Mouse (Mus musculus): ENCODE data around the gene Urb1. TPM values are rescaled to one million over a fixed set of nuclear protein-coding genes. Genes with fewer than 3 reads are reported as not detected.

Urb1 gene
- polyA plus RNA-seq, 1 experiment from 2014 or later, result 9.9 TPM

GRCm38 (mm10) chr16:90774646-90775045 is 35.6 kb downstream of the Urb1 start:
- 89% methylated on average over 6 of the region's 6 CpGs for WGBS
- Histone ChIP-seq H3K4me2 (replicated peaks; ENCODE audit: low read depth, low read length) (no peak overlapping the region), H3K9ac (replicated peaks; ENCODE audit: low read depth, low read length) (no peak overlapping the region), H3K4me3 (ENCODE audit: low read depth, low read length) (no peak overlapping the region), H3K27ac (ENCODE audit: low read length) (no peak overlapping the region), H3K9me3 (ENCODE audit: control insufficient read depth, low read depth, low read length) (no peaks in the 10 kb centered on the region), H3K36me3 (ENCODE audit: control insufficient read depth, insufficient read depth, low read length) (peaks cover 44% of the 10 kb centered on the region), H3K4me1 (ENCODE audit: control insufficient read depth, insufficient read depth, low read length) (peaks cover 2% of the 10 kb centered on the region; the same call in 1 of the 2 replicates), H3K27me3 (ENCODE audit: control insufficient read depth, insufficient read depth, low read length) (no peaks in the 10 kb centered on the region)
- ATAC-seq (ENCODE audit: insufficient number of reproducible peaks, insufficient read depth, low FRiP score, low read depth), result no peak

DNA sequence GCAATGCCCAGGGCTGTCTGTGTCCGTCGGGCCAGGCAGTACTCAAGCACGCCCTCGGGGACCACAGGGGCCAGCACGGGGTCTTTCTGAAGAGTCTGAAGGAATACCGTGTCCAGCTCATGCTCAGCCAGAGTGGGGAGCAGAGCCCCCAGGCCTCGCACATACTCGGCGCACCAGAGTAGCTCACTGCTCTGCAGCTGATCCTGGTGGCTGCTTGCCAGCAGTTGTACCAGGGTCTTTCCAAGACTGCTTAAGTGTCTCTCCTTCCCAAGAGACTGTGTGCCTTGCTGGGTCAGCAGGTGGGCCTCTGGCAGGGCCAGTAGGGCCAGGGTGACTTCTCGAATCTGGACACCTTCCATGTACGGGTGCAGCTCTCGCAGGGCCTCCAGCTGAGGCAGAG is 36.0 kb downstream of the Urb1 start:
- Histone ChIP-seq H3K9me3 (ENCODE audit: control insufficient read depth, low read depth, low read length) (no peaks in the 10 kb centered on the region), H3K4me2 (replicated peaks; ENCODE audit: low read depth, low read length) (no peak overlapping the region), H3K4me1 (ENCODE audit: control insufficient read depth, insufficient read depth, low read length) (no peaks in the 10 kb centered on the region), H3K27ac (ENCODE audit: low read length) (no peak overlapping the region), H3K27me3 (ENCODE audit: control insufficient read depth, insufficient read depth, low read length) (no peaks in the 10 kb centered on the region), H3K9ac (replicated peaks; ENCODE audit: low read depth, low read length) (no peak overlapping the region), H3K36me3 (ENCODE audit: control insufficient read depth, insufficient read depth, low read length) (peaks cover 45% of the 10 kb centered on the region), H3K4me3 (ENCODE audit: low read depth, low read length) (no peak overlapping the region)
- ATAC-seq (ENCODE audit: insufficient number of reproducible peaks, insufficient read depth, low FRiP score, low read depth), result no peak
- 95% methylated on average over 12 of the region's 12 CpGs for WGBS

DNA sequence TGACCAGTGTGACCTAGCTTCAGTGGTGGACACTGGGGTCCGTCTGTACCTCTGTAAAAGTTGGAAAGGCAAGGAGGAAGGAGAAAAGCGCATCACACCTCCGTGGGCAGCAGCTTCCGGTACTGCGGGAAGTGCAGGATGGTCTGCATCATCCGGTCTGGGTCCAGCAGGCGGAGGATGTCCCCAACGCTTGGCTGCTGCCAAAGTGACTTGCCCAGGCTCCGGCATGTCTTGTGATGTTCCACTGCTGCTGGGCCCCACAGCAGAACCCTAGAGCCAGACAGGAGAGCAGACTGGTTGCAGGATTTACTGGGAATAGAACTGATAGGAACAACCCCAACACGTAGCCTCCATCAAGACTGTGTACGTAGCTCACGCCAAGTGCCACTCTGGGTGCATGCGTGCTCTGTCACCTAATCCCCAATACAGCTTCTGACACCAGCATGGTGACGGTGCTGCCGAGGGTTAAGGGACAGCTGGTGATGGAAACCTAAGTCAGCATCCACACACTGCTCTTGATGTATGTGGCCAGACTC is 43.2 kb downstream of the Urb1 start:
- Histone ChIP-seq H3K27me3 (ENCODE audit: control insufficient read depth, insufficient read depth, low read length) (no peaks in the 10 kb centered on the region), H3K9ac (replicated peaks; ENCODE audit: low read depth, low read length) (no peak overlapping the region), H3K9me3 (ENCODE audit: control insufficient read depth, low read depth, low read length) (no peaks in the 10 kb centered on the region), H3K4me1 (ENCODE audit: control insufficient read depth, insufficient read depth, low read length) (no peaks in the 10 kb centered on the region), H3K4me3 (ENCODE audit: low read depth, low read length) (no peak overlapping the region), H3K4me2 (replicated peaks; ENCODE audit: low read depth, low read length) (no peak overlapping the region), H3K27ac (ENCODE audit: low read length) (no peak overlapping the region), H3K36me3 (ENCODE audit: control insufficient read depth, insufficient read depth, low read length) (peaks cover 37% of the 10 kb centered on the region)
- no peak for ATAC-seq (ENCODE audit: insufficient number of reproducible peaks, insufficient read depth, low FRiP score, low read depth)
- 95% methylated on average over 15 of the region's 15 CpGs for WGBS

DNA sequence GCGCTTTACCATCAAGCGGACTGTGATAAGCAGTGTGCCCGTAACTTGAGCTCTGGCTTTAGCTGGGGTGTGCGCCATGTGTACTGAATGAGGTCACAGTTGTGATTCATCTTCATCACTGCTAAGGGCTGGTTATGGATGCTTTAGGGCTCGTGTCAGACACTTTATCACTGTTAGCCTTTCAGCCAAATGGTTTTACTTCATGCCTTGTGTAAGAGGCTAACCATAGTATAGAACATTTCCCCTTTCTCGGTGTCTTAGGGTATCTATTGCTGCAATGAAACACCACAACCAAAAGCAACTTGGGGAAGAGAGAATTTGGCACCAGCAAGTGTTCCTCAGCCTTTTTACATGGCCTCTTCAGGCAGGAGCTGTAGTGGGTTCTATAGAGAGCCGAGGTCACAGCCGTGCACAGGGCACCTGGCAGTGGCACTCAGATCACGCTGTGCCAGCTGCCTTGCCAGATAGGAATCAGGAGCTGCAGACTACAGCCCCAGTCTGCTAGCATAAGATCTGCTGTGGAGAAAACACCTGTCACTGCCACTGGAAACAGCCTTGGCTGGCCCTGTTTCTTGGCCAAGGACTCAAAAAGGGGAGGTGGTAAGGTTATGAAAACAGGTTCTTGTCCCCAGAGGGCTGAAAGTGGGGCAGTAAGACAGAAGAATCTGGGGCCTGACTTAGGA is 44.9 kb downstream of the Urb1 start:
- no peaks in the 10 kb centered on the region for H3K4me1 ChIP-seq (ENCODE audit: control insufficient read depth, insufficient read depth, low read length)
- peaks cover 33% of the 10 kb centered on the region for H3K36me3 ChIP-seq (ENCODE audit: control insufficient read depth, insufficient read depth, low read length)
- no peaks in the 10 kb centered on the region for H3K27me3 ChIP-seq (ENCODE audit: control insufficient read depth, insufficient read depth, low read length)
- no peak overlapping the region for H3K4me2 ChIP-seq (replicated peaks; ENCODE audit: low read depth, low read length)
- H3K27ac ChIP-seq (ENCODE audit: low read length), result no peak overlapping the region
- H3K9ac ChIP-seq (replicated peaks; ENCODE audit: low read depth, low read length), result no peak overlapping the region
- 74% methylated on average over 9 of the region's 9 CpGs for WGBS
- H3K9me3 ChIP-seq (ENCODE audit: control insufficient read depth, low read depth, low read length), result no peaks in the 10 kb centered on the region
- H3K4me3 ChIP-seq (ENCODE audit: low read depth, low read length), result no peak overlapping the region
- no peak for ATAC-seq (ENCODE audit: insufficient number of reproducible peaks, insufficient read depth, low FRiP score, low read depth)

GRCm38 (mm10) chr16:90760515-90760914 is 49.7 kb downstream of the Urb1 start:
- no peak overlapping the region for H3K9ac ChIP-seq (replicated peaks; ENCODE audit: low read depth, low read length)
- ATAC-seq (ENCODE audit: insufficient number of reproducible peaks, insufficient read depth, low FRiP score, low read depth), result peak; percentile 74; the same call in 1 of the 2 replicates
- H3K9me3 ChIP-seq (ENCODE audit: control insufficient read depth, low read depth, low read length), result no peaks in the 10 kb centered on the region
- no peak overlapping the region for H3K4me3 ChIP-seq (ENCODE audit: low read depth, low read length)
- H3K27ac ChIP-seq (ENCODE audit: low read length), result no peak overlapping the region
- H3K36me3 ChIP-seq (ENCODE audit: control insufficient read depth, insufficient read depth, low read length), result peaks cover 23% of the 10 kb centered on the region; the same call in 1 of the 2 replicates
- no peaks in the 10 kb centered on the region for H3K27me3 ChIP-seq (ENCODE audit: control insufficient read depth, insufficient read depth, low read length)
- 32% methylated on average over 4 of the region's 4 CpGs for WGBS
- H3K4me1 ChIP-seq (ENCODE audit: control insufficient read depth, insufficient read depth, low read length), result no peaks in the 10 kb centered on the region
- H3K4me2 ChIP-seq (replicated peaks; ENCODE audit: low read depth, low read length), result no peak overlapping the region

GRCm38 (mm10) chr16:90759335-90759734 is 50.9 kb downstream of the Urb1 start:
- Histone ChIP-seq H3K27ac (ENCODE audit: low read length) (no peak overlapping the region), H3K9me3 (ENCODE audit: control insufficient read depth, low read depth, low read length) (no peaks in the 10 kb centered on the region), H3K36me3 (ENCODE audit: control insufficient read depth, insufficient read depth, low read length) (peaks cover 24% of the 10 kb centered on the region; the same call in 1 of the 2 replicates), H3K9ac (replicated peaks; ENCODE audit: low read depth, low read length) (no peak overlapping the region), H3K27me3 (ENCODE audit: control insufficient read depth, insufficient read depth, low read length) (no peaks in the 10 kb centered on the region), H3K4me2 (replicated peaks; ENCODE audit: low read depth, low read length) (no peak overlapping the region), H3K4me3 (ENCODE audit: low read depth, low read length) (no peak overlapping the region), H3K4me1 (ENCODE audit: control insufficient read depth, insufficient read depth, low read length) (no peaks in the 10 kb centered on the region)
- ATAC-seq (ENCODE audit: insufficient number of reproducible peaks, insufficient read depth, low FRiP score, low read depth), result no peak
- WGBS, result 67% methylated on average over 3 of the region's 3 CpGs

DNA sequence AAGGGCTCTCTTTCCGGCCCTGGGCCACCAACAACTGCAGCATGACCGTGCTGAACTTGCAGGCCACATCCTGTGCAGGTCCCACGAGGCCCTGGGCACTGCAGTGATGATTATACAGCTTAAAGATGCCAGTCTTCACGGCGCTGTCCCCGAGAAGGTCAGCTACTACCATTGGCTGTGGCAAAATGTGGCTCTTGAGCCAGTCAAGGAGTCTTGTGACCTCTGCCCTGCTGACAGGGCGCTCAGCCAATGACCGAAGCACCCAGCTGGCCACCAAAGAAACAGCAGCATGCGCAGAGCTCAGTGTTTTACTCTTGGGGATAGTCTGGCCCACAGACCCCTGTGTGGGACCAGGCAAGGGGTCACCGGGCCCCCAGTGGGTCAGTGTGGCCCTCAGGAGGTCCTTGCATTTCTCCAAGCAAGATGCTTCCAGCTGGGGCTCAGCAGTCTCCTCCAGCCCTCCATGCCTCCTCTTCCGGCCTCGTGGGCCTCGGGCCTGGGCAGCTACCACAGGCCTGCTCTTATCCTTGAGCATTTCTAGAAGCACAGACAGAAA is 56.7 kb downstream of the Urb1 start:
- Histone ChIP-seq H3K27ac (ENCODE audit: low read length) (no peak overlapping the region), H3K9ac (replicated peaks; ENCODE audit: low read depth, low read length) (no peak overlapping the region), H3K4me1 (ENCODE audit: control insufficient read depth, insufficient read depth, low read length) (no peaks in the 10 kb centered on the region), H3K36me3 (ENCODE audit: control insufficient read depth, insufficient read depth, low read length) (peaks cover 16% of the 10 kb centered on the region; the same call in 1 of the 2 replicates), H3K4me2 (replicated peaks; ENCODE audit: low read depth, low read length) (no peak overlapping the region), H3K9me3 (ENCODE audit: control insufficient read depth, low read depth, low read length) (no peaks in the 10 kb centered on the region), H3K4me3 (ENCODE audit: low read depth, low read length) (no peak overlapping the region), H3K27me3 (ENCODE audit: control insufficient read depth, insufficient read depth, low read length) (no peaks in the 10 kb centered on the region)
- 93% methylated on average over 13 of the region's 13 CpGs for WGBS
- ATAC-seq (ENCODE audit: insufficient number of reproducible peaks, insufficient read depth, low FRiP score, low read depth), result no peak

DNA sequence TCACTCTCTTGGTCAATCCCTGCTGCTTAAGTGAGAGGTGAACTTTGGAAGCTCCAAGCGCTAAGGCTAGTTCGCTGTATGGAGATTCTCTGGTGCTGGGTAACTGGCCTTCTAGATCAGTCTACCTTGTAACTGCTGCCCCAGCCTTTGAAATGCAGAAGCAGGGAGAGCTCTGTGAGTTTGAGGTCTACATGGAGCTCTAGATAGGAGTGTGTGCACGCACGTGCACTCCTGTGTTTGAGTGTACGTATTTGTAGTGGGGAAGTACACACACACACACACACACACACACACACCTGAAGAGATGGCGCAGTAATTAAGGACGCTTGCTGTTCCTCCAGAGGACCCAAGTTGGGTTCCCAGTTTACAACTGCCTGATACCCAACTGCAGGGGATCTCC is 62.0 kb downstream of the Urb1 start:
- Histone ChIP-seq H3K36me3 (ENCODE audit: control insufficient read depth, insufficient read depth, low read length) (peaks cover 4% of the 10 kb centered on the region; the same call in 1 of the 2 replicates), H3K4me3 (ENCODE audit: low read depth, low read length) (no peak overlapping the region), H3K27ac (ENCODE audit: low read length) (no peak overlapping the region), H3K9ac (replicated peaks; ENCODE audit: low read depth, low read length) (no peak overlapping the region), H3K4me1 (ENCODE audit: control insufficient read depth, insufficient read depth, low read length) (no peaks in the 10 kb centered on the region), H3K9me3 (ENCODE audit: control insufficient read depth, low read depth, low read length) (no peaks in the 10 kb centered on the region), H3K4me2 (replicated peaks; ENCODE audit: low read depth, low read length) (no peak overlapping the region), H3K27me3 (ENCODE audit: control insufficient read depth, insufficient read depth, low read length) (no peaks in the 10 kb centered on the region)
- 90% methylated on average over 7 of the region's 7 CpGs for WGBS
- no peak for ATAC-seq (ENCODE audit: insufficient number of reproducible peaks, insufficient read depth, low FRiP score, low read depth)
